Mouse (Mus musculus) kidney, embryonic 14.5 days (tissue): ENCODE data around the gene Ropn1l. TPM values are rescaled to one million over a fixed set of nuclear protein-coding genes. Genes with fewer than 3 reads are reported as not detected.
A peak's percentile ranks its signal among the peaks of the same experiment; 100 is the strongest.

ENCODE experiments used
- ATAC-seq: fragments of 200-750 bp; cut with Nextera tagmentation; 2 replicates; pipeline ENCODE4 v1.8.0; 2017; ENCODE audit warnings: moderate number of reproducible peaks, mild to moderate bottlenecking, moderate TSS enrichment, moderate library complexity; ENCODE audit not compliant: low FRiP score, low TSS enrichment
- H3K27ac ChIP-seq: fragments of 300-500 bp; sonication (generic); 2 replicates; pipeline ENCODE4 v1.5.1; 2014; ENCODE audit warnings: low read depth, mild to moderate bottlenecking, low read length, moderate library complexity, mixed read lengths
- H3K27me3 ChIP-seq: fragments of 300-500 bp; sonication (generic); 2 replicates; pipeline ENCODE4 v1.6.1; 2014; ENCODE audit warnings: mild to moderate bottlenecking, low read length; ENCODE audit not compliant: control insufficient read depth, insufficient read depth
- H3K36me3 ChIP-seq: fragments of 300-500 bp; sonication (generic); 2 replicates; pipeline ENCODE4 v1.6.1; 2014; ENCODE audit warnings: low read length, mixed read lengths; ENCODE audit not compliant: control insufficient read depth, insufficient read depth
- H3K4me1 ChIP-seq: fragments of 300-500 bp; sonication (generic); 2 replicates; pipeline ENCODE4 v1.6.1; 2014; ENCODE audit warnings: low read length, mixed read lengths; ENCODE audit not compliant: control insufficient read depth, insufficient read depth
- H3K4me2 ChIP-seq: fragments of 300-500 bp; sonication (generic); replicated peaks from 2 replicates; pipeline ENCODE4 v1.6.1; 2014; ENCODE audit warnings: low read depth, mild to moderate bottlenecking, low read length
- H3K4me3 ChIP-seq: fragments of 300-500 bp; sonication (generic); 2 replicates; pipeline ENCODE4 v1.5.1; 2014; ENCODE audit warnings: mild to moderate bottlenecking, low read length
- H3K9ac ChIP-seq: fragments of 300-500 bp; sonication (generic); 2 replicates; pipeline ENCODE4 v1.6.1; 2014; ENCODE audit warnings: low read depth, mild to moderate bottlenecking, low read length, moderate library complexity
- H3K9me3 ChIP-seq: fragments of 300-500 bp; sonication (generic); 2 replicates; pipeline ENCODE4 v1.6.1; 2016; ENCODE audit warnings: low read length; ENCODE audit not compliant: control insufficient read depth
- WGBS: fragments of 180-500 bp; shearing (Covaris S2); extraction: QIAGEN DNeasy Blood & Tissue Kit; methylation state at CpG from one replicate; pipeline ENCODE4 v1.1.7; 2014; 5-methylcytosine and 5-hydroxymethylcytosine counted together
- polyA plus RNA-seq: library from polyadenylated mRNA; unstranded; fragments of >200 nt; fragmentation: Nextera tagmentation; extraction: Ambion mirVana; gene quantifications from 2 replicates; pipeline ENCODE4 v1.2.1, GENCODE M21; 2014

The Ropn1l gene
- polyA plus RNA-seq, 1 experiment from 2014 or later: 3.8 TPM

- Histone ChIP-seq H3K36me3 (no peaks in the 10 kb centered on the region), H3K27ac (no peak overlapping the region), H3K4me2 (no peak overlapping the region), H3K4me3 (no peak overlapping the region), H3K9ac (no peak overlapping the region), H3K27me3 (no peaks in the 10 kb centered on the region), H3K4me1 (no peaks in the 10 kb centered on the region), H3K9me3 (no peaks in the 10 kb centered on the region)
- 39% methylated on average over 9 of the region's 9 CpGs for WGBS
- ATAC-seq: no peak
These were observed 34.5 kb downstream of the Ropn1l start for GRCm38 (mm10) chr15:31419037-31419436.

- H3K9me3 ChIP-seq: no peaks in the 10 kb centered on the region
- no peak overlapping the region for H3K9ac ChIP-seq
- no peaks in the 10 kb centered on the region for H3K4me1 ChIP-seq
- no peaks in the 10 kb centered on the region for H3K36me3 ChIP-seq
- H3K27me3 ChIP-seq: no peaks in the 10 kb centered on the region
- ATAC-seq: no peak
- H3K4me3 ChIP-seq: no peak overlapping the region
- no peak overlapping the region for H3K4me2 ChIP-seq
- no peak overlapping the region for H3K27ac ChIP-seq
- WGBS: 11% methylated on average over 7 of the region's 7 CpGs
These were observed 34.9 kb downstream of the Ropn1l start for GRCm38 (mm10) chr15:31418686-31419024.

DNA sequence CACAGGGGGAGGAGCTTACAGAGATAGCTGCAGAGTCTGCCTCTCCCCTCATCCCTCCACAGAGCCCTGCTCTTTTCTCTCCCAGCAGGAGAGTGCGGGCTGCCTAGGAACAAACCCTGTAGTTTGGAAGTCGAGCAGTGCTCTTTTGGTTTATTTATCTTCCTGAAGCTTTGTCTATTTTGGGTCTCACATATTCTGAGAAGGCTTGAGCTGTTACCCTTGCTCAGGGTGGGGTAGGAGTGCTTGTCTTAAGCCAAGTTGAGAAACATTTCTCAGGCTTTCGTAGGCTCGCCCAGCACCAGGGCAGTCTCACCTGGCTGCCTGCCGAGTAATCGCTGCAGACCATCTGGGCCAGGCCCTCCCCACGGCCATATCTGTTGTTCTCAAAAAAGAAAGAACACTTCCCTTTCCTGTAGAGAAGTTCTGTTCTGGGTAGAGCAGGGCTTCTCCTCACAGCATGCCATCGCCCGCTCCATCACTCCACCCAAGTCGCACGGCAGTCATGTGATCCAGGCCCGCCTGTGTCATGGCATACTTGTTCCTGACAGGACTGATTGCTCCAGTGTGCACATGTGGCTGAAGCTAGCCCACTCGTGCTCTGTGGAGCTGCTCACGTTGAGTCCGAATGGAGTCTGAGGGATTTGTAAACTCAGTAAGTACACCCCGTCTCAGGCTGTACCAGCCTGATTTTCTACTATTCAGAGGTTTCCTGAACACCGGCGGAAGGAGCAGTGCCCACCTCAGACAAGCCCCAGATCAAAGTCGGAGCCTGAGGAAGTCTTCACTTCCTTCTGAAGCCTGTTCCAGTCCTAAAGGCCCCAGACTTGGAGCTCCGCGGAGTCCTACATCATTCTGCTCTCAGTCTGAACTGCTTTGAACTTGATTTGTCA is 35.5 kb downstream of the Ropn1l start:
- peak overlapping the region; percentile 10; the same call in 1 of the 2 replicates for H3K4me2 ChIP-seq
- no peak overlapping the region for H3K4me3 ChIP-seq
- 0 out of 2 replicates have a peak, but pooled peaks cover under 1% of the 10 kb centered on the region for H3K4me1 ChIP-seq
- WGBS: 53% methylated on average over 21 of the region's 21 CpGs
- peak; percentile 46; the same call in 1 of the 2 replicates for ATAC-seq
- no peaks in the 10 kb centered on the region for H3K27me3 ChIP-seq
- H3K27ac ChIP-seq: no peak overlapping the region
- H3K36me3 ChIP-seq: no peaks in the 10 kb centered on the region
- no peaks in the 10 kb centered on the region for H3K9me3 ChIP-seq
- no peak overlapping the region for H3K9ac ChIP-seq

- WGBS: 81% methylated on average over 6 of the region's 6 CpGs
- Histone ChIP-seq H3K4me2 (no peak overlapping the region), H3K9me3 (no peaks in the 10 kb centered on the region), H3K36me3 (no peaks in the 10 kb centered on the region), H3K27ac (no peak overlapping the region), H3K9ac (no peak overlapping the region), H3K4me1 (0 out of 2 replicates have a peak, but pooled peaks cover 3% of the 10 kb centered on the region), H3K27me3 (no peaks in the 10 kb centered on the region), H3K4me3 (no peak overlapping the region)
- 0 out of 2 replicates have a peak, but pooled peaks have one; percentile 8 for ATAC-seq
These were observed 36.1 kb downstream of the Ropn1l start for GRCm38 (mm10) chr15:31417409-31417795.

DNA sequence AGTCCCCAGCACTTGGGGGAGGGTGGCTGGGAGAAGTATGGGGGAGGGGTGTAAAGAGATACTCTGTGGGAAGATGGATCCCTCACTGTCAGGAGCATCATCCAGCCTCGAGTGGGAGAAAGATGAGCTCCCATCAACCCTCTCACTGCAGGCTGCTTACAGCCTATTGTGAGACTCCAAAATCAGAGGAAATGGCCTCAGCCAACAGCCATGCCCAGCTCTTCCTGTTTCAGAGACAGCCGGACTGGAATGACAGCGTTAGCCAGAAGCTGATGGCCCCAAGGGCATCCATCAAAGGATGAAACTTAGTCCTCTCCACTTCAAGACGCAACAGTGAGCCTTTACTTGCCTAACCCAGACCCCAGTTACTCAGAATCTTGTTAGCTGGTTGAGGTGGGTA is 38.4 kb downstream of the Ropn1l start:
- H3K4me1 ChIP-seq: 0 out of 2 replicates have a peak, but pooled peaks cover 3% of the 10 kb centered on the region
- H3K4me3 ChIP-seq: no peak overlapping the region
- no peak overlapping the region for H3K27ac ChIP-seq
- H3K4me2 ChIP-seq: no peak overlapping the region
- H3K9me3 ChIP-seq: no peaks in the 10 kb centered on the region
- H3K27me3 ChIP-seq: no peaks in the 10 kb centered on the region
- 46% methylated on average over 4 of the region's 4 CpGs for WGBS
- no peak for ATAC-seq
- H3K9ac ChIP-seq: no peak overlapping the region
- no peaks in the 10 kb centered on the region for H3K36me3 ChIP-seq

DNA sequence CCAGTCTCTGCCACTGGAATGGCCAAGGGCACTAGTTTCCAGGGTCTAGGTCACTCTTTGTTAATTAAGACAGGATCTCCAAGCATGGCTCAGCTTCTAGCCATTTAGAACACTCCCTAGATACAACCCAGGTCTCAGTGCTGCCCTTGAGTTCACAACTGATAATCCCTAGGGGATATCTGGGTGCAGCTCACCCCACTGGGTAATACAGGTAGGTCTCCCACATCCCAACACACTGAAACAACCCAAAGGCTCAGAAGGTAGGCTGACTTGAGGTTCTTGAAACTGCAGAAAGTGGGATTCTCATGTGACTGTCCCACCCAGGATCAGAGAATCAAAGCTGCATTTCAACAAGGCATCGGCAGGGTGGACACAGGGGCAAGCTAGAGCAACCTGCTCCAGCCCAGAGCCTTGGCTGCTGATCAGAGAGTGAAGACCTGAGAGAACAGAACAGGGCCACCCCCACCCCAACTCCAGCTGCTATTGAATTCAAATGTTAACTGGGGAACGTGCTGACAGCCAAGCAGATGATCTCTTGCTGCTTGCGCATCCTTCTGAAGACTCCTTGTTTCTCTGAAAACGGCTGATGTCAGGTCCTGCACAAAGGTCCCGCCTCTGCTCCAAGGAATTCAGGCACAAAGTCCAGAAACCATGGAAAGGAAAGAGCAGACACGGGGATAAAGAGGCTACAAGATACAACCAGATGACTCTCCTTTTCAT is 39.2 kb downstream of the Ropn1l start:
- no peak overlapping the region for H3K27ac ChIP-seq
- no peak overlapping the region for H3K4me3 ChIP-seq
- no peaks in the 10 kb centered on the region for H3K9me3 ChIP-seq
- H3K36me3 ChIP-seq: no peaks in the 10 kb centered on the region
- 0 out of 2 replicates have a peak, but pooled peaks cover 3% of the 10 kb centered on the region for H3K4me1 ChIP-seq
- 69% methylated on average over 6 of the region's 6 CpGs for WGBS
- ATAC-seq: no peak
- H3K9ac ChIP-seq: no peak overlapping the region
- H3K4me2 ChIP-seq: no peak overlapping the region
- H3K27me3 ChIP-seq: no peaks in the 10 kb centered on the region

GRCm38 (mm10) chr15:31413662-31414061 is 39.9 kb downstream of the Ropn1l start:
- H3K27ac ChIP-seq: no peak overlapping the region
- no peak overlapping the region for H3K9ac ChIP-seq
- H3K27me3 ChIP-seq: no peaks in the 10 kb centered on the region
- WGBS: 88% methylated on average over 6 of the region's 6 CpGs
- H3K36me3 ChIP-seq: no peaks in the 10 kb centered on the region
- H3K9me3 ChIP-seq: no peaks in the 10 kb centered on the region
- 0 out of 2 replicates have a peak, but pooled peaks cover 3% of the 10 kb centered on the region for H3K4me1 ChIP-seq
- ATAC-seq: no peak
- H3K4me2 ChIP-seq: no peak overlapping the region
- no peak overlapping the region for H3K4me3 ChIP-seq

DNA sequence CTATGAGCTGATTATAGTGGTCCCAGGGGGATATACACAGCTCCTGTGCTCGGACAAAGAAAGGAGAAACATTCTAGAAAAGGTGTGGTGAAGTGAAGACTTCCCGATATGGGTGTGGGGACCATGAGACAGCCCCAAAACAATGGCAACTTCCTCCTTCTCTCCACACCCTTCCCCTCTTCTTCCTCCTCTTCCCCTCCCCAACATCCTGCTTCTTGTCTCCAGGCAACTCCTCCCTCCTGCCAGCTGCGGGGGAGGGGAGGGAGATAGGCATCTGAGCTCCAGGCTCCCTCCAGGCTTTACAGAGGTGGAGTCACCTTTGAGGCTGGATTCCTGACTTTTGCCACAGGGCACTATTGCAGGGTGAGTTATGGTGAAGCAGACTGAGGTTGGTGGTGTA is 40.6 kb downstream of the Ropn1l start:
- ATAC-seq: no peak
- H3K4me2 ChIP-seq: no peak overlapping the region
- H3K27ac ChIP-seq: no peak overlapping the region
- no peaks in the 10 kb centered on the region for H3K27me3 ChIP-seq
- no peak overlapping the region for H3K9ac ChIP-seq
- no peak overlapping the region for H3K4me3 ChIP-seq
- H3K4me1 ChIP-seq: 0 out of 2 replicates have a peak, but pooled peaks cover 3% of the 10 kb centered on the region
- H3K36me3 ChIP-seq: no peaks in the 10 kb centered on the region
- 44% methylated on average over 3 of the region's 3 CpGs for WGBS
- H3K9me3 ChIP-seq: no peaks in the 10 kb centered on the region

GRCm38 (mm10) chr15:31412436-31412835 is 41.1 kb downstream of the Ropn1l start:
- WGBS: 83% methylated on average over 6 of the region's 6 CpGs
- 0 out of 2 replicates have a peak, but pooled peaks cover 3% of the 10 kb centered on the region for H3K4me1 ChIP-seq
- no peaks in the 10 kb centered on the region for H3K27me3 ChIP-seq
- no peak overlapping the region for H3K9ac ChIP-seq
- no peak overlapping the region for H3K4me2 ChIP-seq
- no peaks in the 10 kb centered on the region for H3K36me3 ChIP-seq
- H3K4me3 ChIP-seq: no peak overlapping the region
- H3K27ac ChIP-seq: no peak overlapping the region
- no peaks in the 10 kb centered on the region for H3K9me3 ChIP-seq
- no peak for ATAC-seq
